Mouse (Mus musculus) layer of hippocampus, adult 9-10 months (tissue): ENCODE results near the gene Elovl7.

Experiments used
- DNase-seq: peaks from one replicate; pipeline ENCODE4 v3.0.0; 2022; ENCODE audit warnings: low spot score

The Elovl7 gene

GRCm38 (mm10) chr13:108241715-108242114 is 27.5 kb downstream of the Elovl7 start:
- no peak for DNase-seq

DNA sequence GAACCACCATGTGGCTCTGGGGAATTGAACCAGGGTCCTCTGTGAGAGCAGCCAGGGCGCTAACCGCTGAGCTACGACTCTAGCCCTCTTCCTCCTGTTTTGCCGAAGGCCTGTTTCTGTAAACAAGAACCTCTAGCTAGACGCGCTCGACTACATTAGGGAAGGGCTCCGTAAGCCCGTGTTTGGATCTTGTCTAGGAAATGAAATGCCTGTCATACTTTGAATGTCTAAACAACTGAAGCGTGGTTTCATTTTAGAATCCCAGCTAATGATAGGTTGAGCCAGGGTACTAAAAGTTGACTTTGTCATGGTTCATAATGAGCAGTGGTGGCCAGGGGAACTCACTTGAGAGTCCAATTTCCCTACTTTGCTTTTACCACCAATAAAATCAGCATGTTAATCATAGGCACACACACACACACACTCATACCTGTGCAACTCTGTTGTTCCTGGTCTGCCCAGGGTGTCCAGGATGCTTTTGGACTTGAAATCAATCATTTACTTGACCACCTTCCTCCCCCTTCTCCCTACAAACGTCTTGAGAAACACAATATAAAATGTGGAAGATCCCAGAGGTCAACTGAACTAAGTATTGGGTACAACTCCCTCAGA is 31.0 kb downstream of the Elovl7 start:
- no peak for DNase-seq

- DNase-seq = no peak
Measured at GRCm38 (mm10) chr13:108251106-108251505, 36.9 kb downstream of the Elovl7 start.

GRCm38 (mm10) chr13:108253977-108254376 is 39.8 kb downstream of the Elovl7 start:
- DNase-seq = no peak

DNA sequence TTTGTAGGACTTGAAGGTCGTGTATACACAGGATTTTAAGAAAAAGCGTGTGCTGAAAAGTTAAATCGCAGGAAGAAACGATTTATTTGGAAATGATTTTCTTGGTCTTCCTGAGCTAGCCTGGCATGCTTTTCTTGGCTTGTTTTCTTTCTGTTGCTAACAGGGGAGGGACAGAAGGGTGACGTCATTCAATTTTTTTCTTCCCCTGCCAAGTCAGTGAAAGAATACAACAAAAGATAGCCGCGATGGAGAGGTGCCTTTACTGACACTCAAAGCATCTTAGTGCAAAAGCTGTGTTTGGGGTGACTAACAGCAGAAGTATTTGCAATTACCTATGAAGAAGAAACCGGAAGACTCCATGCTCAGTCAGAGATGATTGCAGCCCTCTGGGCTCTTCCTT is 48.8 kb downstream of the Elovl7 start:
- no peak for DNase-seq

DNA sequence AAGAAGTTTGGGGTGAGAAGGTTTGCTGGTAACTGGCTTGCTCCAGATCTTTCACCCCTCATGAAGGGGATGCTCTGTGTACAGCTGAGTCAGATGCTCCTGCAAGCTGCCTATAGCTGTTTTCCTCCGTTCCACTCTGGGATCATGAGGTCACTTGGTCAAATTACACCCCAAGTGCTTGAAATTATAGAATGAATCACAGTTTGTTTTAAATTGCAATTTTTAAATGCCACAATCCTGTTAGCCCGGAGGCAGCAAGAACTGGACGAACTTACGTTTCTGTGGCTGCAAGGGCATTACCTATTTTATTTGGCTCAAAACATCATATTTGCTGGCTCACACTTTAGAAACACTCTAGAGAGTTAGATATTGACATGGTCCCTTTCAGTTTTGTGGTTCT is 51.2 kb downstream of the Elovl7 start:
- DNase-seq = no peak

- DNase-seq = no peak
Measured at GRCm38 (mm10) chr13:108267841-108268634, 53.8 kb downstream of the Elovl7 start.

DNA sequence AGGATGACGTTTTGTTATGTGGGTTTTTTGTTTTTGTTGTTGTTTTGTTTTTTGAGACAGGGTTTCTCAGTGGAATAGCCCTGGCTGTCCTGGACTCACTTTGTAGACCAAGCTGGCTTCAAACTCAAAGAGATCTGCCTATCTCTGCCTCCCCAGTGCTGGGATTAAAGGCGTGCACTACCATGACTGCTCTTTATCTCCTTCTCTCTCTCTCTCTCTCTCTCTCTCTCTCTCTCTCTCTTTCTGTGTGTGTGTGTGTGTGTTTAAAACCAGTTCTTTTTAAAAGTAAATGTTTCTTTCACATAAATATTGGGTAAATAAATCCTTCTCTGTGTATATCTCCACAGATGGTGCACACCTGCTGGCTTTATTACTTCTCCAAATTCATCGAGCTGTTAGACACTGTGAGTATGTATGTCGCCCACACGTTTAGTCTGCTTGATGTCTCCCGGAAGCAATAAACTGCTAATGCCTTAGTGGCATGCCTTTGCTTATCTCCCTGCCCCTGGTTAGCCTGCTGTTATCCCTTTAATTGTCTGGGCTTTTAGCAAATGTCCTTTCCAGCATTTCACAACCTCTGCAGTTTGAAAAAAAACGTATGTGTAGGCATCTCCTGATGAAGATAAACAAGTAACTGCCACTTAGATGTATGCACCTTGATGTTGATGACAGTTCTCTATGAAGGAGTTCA is 57.4 kb downstream of the Elovl7 start:
- DNase-seq = no peak

GRCm38 (mm10) chr13:108272332-108272731 is 58.1 kb downstream of the Elovl7 start:
- no peak for DNase-seq

- no peak for DNase-seq
Measured at GRCm38 (mm10) chr13:108273034-108273433, 58.8 kb downstream of the Elovl7 start.

GRCm38 (mm10) chr13:108273456-108273855 is 59.3 kb downstream of the Elovl7 start:
- DNase-seq = no peak

DNA sequence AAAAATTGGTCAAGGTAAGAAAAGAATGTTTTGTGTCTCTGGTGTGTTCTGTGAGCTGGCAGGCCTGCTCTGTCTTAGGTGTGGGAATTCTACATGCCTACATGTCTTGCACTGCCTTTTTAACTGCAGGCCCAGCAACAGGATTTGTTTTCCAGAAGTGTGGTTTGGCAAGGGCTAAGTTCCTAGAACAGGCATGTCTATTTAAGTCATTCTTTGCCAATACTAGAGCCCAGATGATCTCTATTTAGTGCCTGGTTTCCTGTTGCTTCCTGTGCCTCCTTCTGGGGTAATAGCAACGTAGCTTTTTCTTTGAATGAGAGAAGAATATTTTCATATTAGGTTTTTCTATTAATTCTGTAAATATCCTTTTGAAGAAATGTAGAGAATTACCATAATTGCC is 62.4 kb downstream of the Elovl7 start:
- DNase-seq = no peak

DNA sequence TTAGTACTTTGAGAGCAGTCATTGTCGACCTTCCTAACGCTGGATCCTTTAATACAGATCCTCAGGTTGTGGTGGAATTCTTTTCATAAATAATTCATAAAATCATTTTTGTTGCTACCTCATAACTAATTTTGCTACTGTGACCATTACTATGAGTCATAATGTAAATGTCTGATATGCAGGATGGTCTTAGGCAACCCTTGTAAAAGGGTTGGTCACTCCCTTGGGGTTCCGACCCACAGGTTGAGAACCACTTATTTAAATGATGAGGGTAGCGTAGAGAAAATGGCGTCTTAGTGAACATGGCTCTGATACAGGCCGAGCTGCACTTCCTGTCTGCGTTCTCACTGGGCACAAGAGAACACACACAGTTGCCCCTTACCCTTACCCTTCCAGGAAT is 63.1 kb downstream of the Elovl7 start:
- no peak for DNase-seq

- DNase-seq = no peak
Measured at GRCm38 (mm10) chr13:108278592-108278991, 64.4 kb downstream of the Elovl7 start.

GRCm38 (mm10) chr13:108284312-108284711 is 70.1 kb downstream of the Elovl7 start:
- DNase-seq = no peak

GRCm38 (mm10) chr13:108287953-108288352 is 73.7 kb downstream of the Elovl7 start:
- no peak for DNase-seq

DNA sequence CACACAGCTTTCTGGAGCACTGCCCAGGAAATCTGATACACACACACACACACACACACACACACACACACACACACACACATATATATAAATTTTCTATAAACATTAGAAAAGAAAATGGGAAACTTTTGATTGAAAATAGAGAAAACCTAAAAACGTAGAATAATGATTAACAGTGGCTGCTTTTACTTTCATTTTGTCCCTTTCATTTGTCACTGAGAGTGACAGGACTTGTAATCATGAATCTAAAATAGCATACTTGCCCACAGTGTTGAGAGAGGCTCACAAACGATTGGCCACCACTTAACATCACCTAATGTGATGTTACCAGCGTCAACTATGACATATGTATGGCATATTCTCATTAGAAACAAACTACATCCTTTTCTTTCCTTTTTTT is 75.2 kb downstream of the Elovl7 start:
- no peak for DNase-seq

GRCm38 (mm10) chr13:108290314-108290713 is 76.1 kb downstream of the Elovl7 start:
- no peak for DNase-seq

DNA sequence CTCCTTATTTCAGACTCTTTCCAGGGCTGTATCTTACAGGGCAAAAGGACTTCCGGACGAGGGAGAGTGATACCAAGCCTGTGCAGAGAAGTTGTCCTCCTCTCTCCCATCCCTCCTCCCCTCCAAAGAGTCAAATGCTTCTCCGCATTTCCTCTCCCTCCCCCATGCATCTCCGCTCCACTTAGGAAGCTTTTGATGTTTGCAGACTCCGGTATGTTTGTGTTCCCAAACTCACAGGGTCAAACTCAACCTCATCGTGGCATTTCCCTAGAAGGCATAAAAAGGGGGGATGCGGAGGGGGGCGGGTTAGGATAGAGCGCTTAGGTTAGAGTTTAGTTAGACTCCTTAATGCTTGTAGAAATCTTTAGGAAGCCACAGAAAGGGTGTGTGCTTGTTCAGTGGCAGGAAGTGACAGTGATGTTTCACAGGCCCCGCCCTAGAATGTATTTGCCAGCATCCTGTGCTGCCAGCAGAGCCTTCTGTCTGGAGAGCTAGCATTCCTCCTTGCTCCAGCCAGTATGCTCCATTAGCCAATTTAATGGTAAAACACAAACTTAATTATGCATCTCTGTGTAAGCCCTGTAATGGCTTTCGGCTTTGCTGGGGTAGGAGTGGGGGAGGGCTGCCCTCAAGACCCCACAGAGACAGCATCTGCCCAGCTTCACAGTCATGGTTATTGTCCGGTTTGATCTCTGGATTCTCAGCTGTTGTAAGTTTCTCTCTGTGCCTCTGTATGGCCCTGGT is 83.3 kb downstream of the Elovl7 start:
- DNase-seq = no peak

- no peak for DNase-seq
Measured at GRCm38 (mm10) chr13:108298241-108298640, 84.0 kb downstream of the Elovl7 start.

DNA sequence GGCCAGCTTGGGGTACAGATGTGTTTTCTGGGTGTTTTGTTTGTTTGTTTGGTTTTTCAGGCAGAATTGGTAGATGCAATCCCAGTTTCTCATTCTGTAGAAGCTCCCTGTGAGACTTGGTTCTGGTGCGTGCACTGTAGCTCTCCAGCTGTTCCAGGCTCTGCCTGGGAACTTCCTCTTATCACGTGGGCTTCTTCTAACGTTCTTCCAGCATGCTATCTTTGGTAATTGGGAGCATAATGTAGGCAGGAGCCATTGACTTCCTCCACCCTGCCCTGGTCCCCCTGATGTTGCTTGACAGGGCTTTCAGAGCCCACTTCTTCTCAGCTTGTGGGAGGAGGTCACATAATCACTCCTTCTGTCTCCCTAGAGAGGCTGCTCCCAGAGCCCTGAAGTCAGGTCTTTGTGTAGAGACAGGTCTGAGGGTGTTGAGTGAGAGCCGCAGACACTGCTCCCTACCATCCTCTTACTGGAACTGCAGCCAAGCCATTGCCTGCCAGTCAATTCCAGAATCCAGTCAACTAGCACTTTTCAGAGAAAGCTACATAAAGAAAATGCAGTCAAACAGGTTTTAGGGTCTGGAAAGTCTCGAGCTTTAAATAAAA is 86.2 kb downstream of the Elovl7 start:
- no peak for DNase-seq

DNA sequence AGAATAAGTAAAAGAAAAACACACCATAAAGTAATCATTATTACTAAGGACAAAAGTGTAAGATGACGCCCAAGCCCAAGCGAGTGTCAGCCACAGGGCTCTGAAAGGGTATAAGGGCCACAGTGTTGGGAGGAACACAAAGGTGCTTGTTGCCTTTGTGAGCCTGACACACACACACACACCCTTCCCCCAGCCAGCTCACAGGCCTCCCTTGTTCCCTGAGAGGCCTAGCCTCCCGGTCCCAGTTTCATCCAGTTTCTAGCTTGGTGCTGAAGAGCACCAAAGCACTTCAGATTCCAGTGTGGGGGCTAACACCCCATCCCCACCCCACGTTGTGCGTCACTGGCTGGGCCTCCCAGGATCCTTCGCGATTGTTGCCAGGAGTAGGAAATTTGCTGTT is 87.2 kb downstream of the Elovl7 start:
- no peak for DNase-seq
